Mouse (Mus musculus): ENCODE results near the gene Igsf10.

The Igsf10 gene

GRCm38 (mm10) chr3:59290551-59290950 is 53.6 kb downstream of the Igsf10 start:
- DNase-seq (ENCODE audit: low read depth, low spot score) = no peak

GRCm38 (mm10) chr3:59278620-59279019 is 65.6 kb downstream of the Igsf10 start:
- DNase-seq (ENCODE audit: low read depth, low spot score) = no peak

- no peak for DNase-seq (ENCODE audit: low read depth, low spot score)
Measured at GRCm38 (mm10) chr3:59278254-59278533, 66.0 kb downstream of the Igsf10 start.

GRCm38 (mm10) chr3:59277502-59278253 is 66.5 kb downstream of the Igsf10 start:
- DNase-seq (ENCODE audit: low read depth, low spot score) = no peak

- DNase-seq (ENCODE audit: low read depth, low spot score) = no peak
Measured at GRCm38 (mm10) chr3:59270811-59271210, 73.4 kb downstream of the Igsf10 start.

Measured in telencephalon, adult 2 months (tissue).